Mouse (Mus musculus) heart, embryonic 14.5 days (tissue): ENCODE results near the gene Mad2l2. TPM values are rescaled to one million over a fixed set of nuclear protein-coding genes. Genes with fewer than 3 reads are reported as not detected.

Experiments used
- ATAC-seq: fragments of 200-750 bp; cut with Nextera tagmentation; 2 replicates; pipeline ENCODE4 v1.8.0; 2017; ENCODE audit warnings: low read depth, moderate TSS enrichment; ENCODE audit not compliant: insufficient number of reproducible peaks, insufficient read depth, low FRiP score
- H3K27ac ChIP-seq, 2 experiments: fragments of 200-500 bp in 1 of 2; fragments of 300-500 bp in 1 of 2; sonication (generic) in 1 of 2; replicated peaks in 1 of 2; 2 replicates each; pipeline ENCODE4 v1.5.1; 2012 to 2014; ENCODE audit warnings: low read depth in 2 of 2, low read length in 2 of 2, control low read depth in 1 of 2, mild to moderate bottlenecking in 1 of 2, mixed read lengths in 1 of 2; ENCODE audit not compliant: control insufficient read depth in 1 of 2, insufficient read depth in 1 of 2
- H3K27me3 ChIP-seq: fragments of 300-500 bp; sonication (generic); 2 replicates; pipeline ENCODE4 v1.6.1; 2014; ENCODE audit warnings: mild to moderate bottlenecking, low read length, control low read depth; ENCODE audit not compliant: control insufficient read depth, insufficient read depth
- H3K36me3 ChIP-seq: fragments of 300-500 bp; sonication (generic); 2 replicates; pipeline ENCODE4 v1.6.1; 2014; ENCODE audit warnings: mild to moderate bottlenecking, control low read depth, low read length, mixed read lengths; ENCODE audit not compliant: control insufficient read depth, insufficient read depth
- H3K4me1 ChIP-seq, 2 experiments: fragments of 200-500 bp in 1 of 2; fragments of 300-500 bp in 1 of 2; sonication (generic) in 1 of 2; 2 replicates each; pipeline ENCODE4 v1.6.1; 2012 to 2014; ENCODE audit warnings: low read length in 2 of 2, control low read depth in 1 of 2, mixed read lengths in 1 of 2; ENCODE audit not compliant: control insufficient read depth in 2 of 2, insufficient read depth in 2 of 2
- H3K4me2 ChIP-seq: fragments of 300-500 bp; sonication (generic); 2 replicates; pipeline ENCODE4 v1.6.1; 2014; ENCODE audit warnings: mild to moderate bottlenecking, low read length
- H3K4me3 ChIP-seq, 2 experiments: fragments of 200-500 bp in 1 of 2; fragments of 300-500 bp in 1 of 2; sonication (generic) in 1 of 2; 2 replicates each; pipeline ENCODE4 v1.5.1; 2012 to 2014; ENCODE audit warnings: low read length in 2 of 2, mild to moderate bottlenecking in 2 of 2, control low read depth in 1 of 2, low read depth in 1 of 2, moderate library complexity in 1 of 2; ENCODE audit not compliant: control insufficient read depth in 1 of 2, insufficient read depth in 1 of 2
- H3K9ac ChIP-seq: fragments of 300-500 bp; sonication (generic); 2 replicates; pipeline ENCODE4 v1.6.1; 2014; ENCODE audit warnings: mild to moderate bottlenecking, low read length
- H3K9me3 ChIP-seq: fragments of 300-500 bp; sonication (generic); 2 replicates; pipeline ENCODE4 v1.6.1; 2016; ENCODE audit warnings: low read length, control low read depth; ENCODE audit not compliant: control insufficient read depth
- WGBS: fragments of 180-500 bp; shearing (Covaris S2); extraction: QIAGEN DNeasy Blood & Tissue Kit; methylation state at CpG from one replicate; pipeline ENCODE4 v1.1.7; 2014; 5-methylcytosine and 5-hydroxymethylcytosine counted together
- polyA plus RNA-seq: library from polyadenylated mRNA; unstranded; fragments of >200 nt; fragmentation: Nextera tagmentation; extraction: Ambion mirVana; gene quantifications from 2 replicates; pipeline ENCODE4 v1.2.1, GENCODE M21; 2014

Gene Mad2l2
- polyA plus RNA-seq, 1 experiment from 2014 or later, result 40.9 TPM

GRCm38 (mm10) chr4:148095081-148095480 is 35.1 kb upstream of the Mad2l2 start:
- Histone ChIP-seq H3K4me2 (no peak overlapping the region), H3K9me3 (no peaks in the 10 kb centered on the region), H3K4me1 (no peaks in the 10 kb centered on the region), H3K9ac (no peak overlapping the region), H3K27ac (no peak overlapping the region), H3K36me3 (no peaks in the 10 kb centered on the region), H3K27me3 (no peaks in the 10 kb centered on the region), H3K4me3 (no peak overlapping the region)
- no peak for ATAC-seq
- WGBS, result 78% methylated on average over 4 of the region's 4 CpGs

DNA sequence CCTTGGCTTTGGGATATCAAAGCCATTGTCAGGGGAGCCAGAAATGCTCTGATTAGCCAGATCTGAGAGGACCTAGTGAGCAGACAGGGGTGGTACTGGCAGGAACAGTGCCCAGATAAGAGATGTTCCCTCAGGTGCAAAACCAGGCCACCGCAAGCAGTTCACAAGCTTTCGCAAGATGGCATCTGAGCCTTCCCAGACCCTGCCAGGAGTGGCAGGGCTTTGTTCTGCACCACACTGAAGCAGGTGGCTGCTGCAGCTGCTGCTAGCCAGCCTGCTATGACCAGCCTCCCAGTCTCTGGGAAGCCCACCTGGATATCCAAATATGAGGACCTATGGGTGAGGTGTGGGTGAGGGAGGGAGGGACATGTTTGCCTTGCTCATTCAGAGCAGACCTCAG is 32.2 kb upstream of the Mad2l2 start:
- Histone ChIP-seq H3K4me1 (peaks cover 3 to 4% of the 10 kb centered on the region in 2 experiments; a peak in 2 of 4 replicates), H3K4me2 (no peak overlapping the region), H3K9ac (no peak overlapping the region), H3K27ac (no peak overlapping the region), H3K4me3 (no peak overlapping the region), H3K27me3 (peaks cover 10% of the 10 kb centered on the region; the same call in 1 of the 2 replicates), H3K36me3 (no peaks in the 10 kb centered on the region), H3K9me3 (no peaks in the 10 kb centered on the region)
- WGBS, result 94% methylated on average over 2 of the region's 2 CpGs
- no peak for ATAC-seq

DNA sequence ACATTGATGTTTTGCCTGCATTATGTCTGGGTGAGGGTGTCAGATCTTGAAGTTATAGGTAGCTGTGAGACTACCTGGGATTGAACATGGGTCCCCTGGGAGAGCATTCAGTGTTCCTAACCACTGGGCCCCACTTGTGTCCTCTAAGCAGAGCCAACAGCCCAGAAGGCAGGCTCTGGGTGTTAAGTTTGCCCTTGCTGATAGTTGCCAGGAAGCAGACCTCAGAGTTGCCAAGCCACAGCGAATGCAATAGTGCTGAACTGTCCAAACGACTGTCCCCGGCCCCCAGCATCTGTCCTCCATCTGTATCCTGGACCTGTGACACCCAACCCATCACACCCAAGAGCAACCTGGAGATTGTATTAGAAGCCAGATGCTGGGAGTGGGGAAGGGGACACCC is 31.5 kb upstream of the Mad2l2 start:
- Histone ChIP-seq H3K9me3 (no peaks in the 10 kb centered on the region), H3K36me3 (no peaks in the 10 kb centered on the region), H3K4me2 (no peak overlapping the region), H3K4me3 (no peak overlapping the region), H3K9ac (no peak overlapping the region), H3K27ac (no peak overlapping the region), H3K4me1 (peaks cover 3 to 4% of the 10 kb centered on the region in 2 experiments; a peak in 2 of 4 replicates), H3K27me3 (peaks cover 10% of the 10 kb centered on the region; the same call in 1 of the 2 replicates)
- 68% methylated on average over 3 of the region's 3 CpGs for WGBS
- no peak for ATAC-seq

GRCm38 (mm10) chr4:148101801-148102527 is 28.2 kb upstream of the Mad2l2 start:
- 0 out of 2 replicates have a peak, but pooled peaks have one; percentile 64 for ATAC-seq
- no peaks in the 10 kb centered on the region for H3K36me3 ChIP-seq
- H3K4me1 ChIP-seq, result peaks cover 6 to 9% of the 10 kb centered on the region in 2 experiments; a peak in 3 of 4 replicates
- WGBS, result 14% methylated on average over 29 of the region's 29 CpGs
- H3K9me3 ChIP-seq, result no peaks in the 10 kb centered on the region
- H3K4me3 ChIP-seq, result peak overlapping the region; percentile 27 to 32
- H3K9ac ChIP-seq, result peak overlapping the region; percentile 64
- no peak overlapping the region for H3K27ac ChIP-seq
- H3K27me3 ChIP-seq, result peaks cover 10% of the 10 kb centered on the region; the same call in 1 of the 2 replicates
- peak overlapping the region; percentile 76 for H3K4me2 ChIP-seq

GRCm38 (mm10) chr4:148104146-148104545 is 26.0 kb upstream of the Mad2l2 start:
- Histone ChIP-seq H3K9ac (no peak overlapping the region), H3K36me3 (no peaks in the 10 kb centered on the region), H3K27me3 (peaks cover 10% of the 10 kb centered on the region; the same call in 1 of the 2 replicates), H3K9me3 (no peaks in the 10 kb centered on the region), H3K4me1 (peaks cover 11 to 20% of the 10 kb centered on the region in 2 experiments), H3K4me3 (no peak overlapping the region), H3K4me2 (no peak overlapping the region), H3K27ac (no peak overlapping the region)
- no peak for ATAC-seq
- WGBS, result 65% methylated on average over 3 of the region's 3 CpGs

GRCm38 (mm10) chr4:148107621-148108291 is 22.4 kb upstream of the Mad2l2 start:
- Histone ChIP-seq H3K9ac (no peak overlapping the region), H3K4me3 (no peak overlapping the region), H3K4me2 (no peak overlapping the region)

GRCm38 (mm10) chr4:148108565-148109100 is 21.6 kb upstream of the Mad2l2 start:
- Histone ChIP-seq H3K4me3 (no peak overlapping the region), H3K36me3 (no peaks in the 10 kb centered on the region), H3K27me3 (no peaks in the 10 kb centered on the region; the same call in 1 of the 2 replicates), H3K9me3 (no peaks in the 10 kb centered on the region), H3K4me2 (no peak overlapping the region), H3K4me1 (peaks cover 9 to 17% of the 10 kb centered on the region in 2 experiments), H3K9ac (no peak overlapping the region), H3K27ac (no peak overlapping the region)
- WGBS, result 36% methylated on average over 7 of the region's 7 CpGs
- ATAC-seq, result no peak

More at GRCm38 (mm10) chr4:148107621-148108291, 22.4 kb upstream of the Mad2l2 start:
- H3K9me3 ChIP-seq, result no peaks in the 10 kb centered on the region
- no peaks in the 10 kb centered on the region for H3K36me3 ChIP-seq
- WGBS, result 47% methylated on average over 22 of the region's 22 CpGs
- H3K27ac ChIP-seq, result no peak overlapping the region
- ATAC-seq, result no peak
- no peaks in the 10 kb centered on the region; the same call in 1 of the 2 replicates for H3K27me3 ChIP-seq
- H3K4me1 ChIP-seq, result peaks cover 9 to 17% of the 10 kb centered on the region in 2 experiments
